Mouse (Mus musculus) forebrain, embryonic 11.5 days (tissue): ENCODE measurements around the gene Gpr19. TPM values are rescaled to one million over a fixed set of nuclear protein-coding genes. Genes with fewer than 3 reads are reported as not detected.
A peak's percentile ranks its signal among the peaks of the same experiment; 100 is the strongest.

Source experiments
- ATAC-seq: fragments of 200-750 bp; cut with Nextera tagmentation; replicated peaks from 2 replicates; pipeline ENCODE4 v1.8.0; 2017; ENCODE audit warnings: moderate TSS enrichment; ENCODE audit not compliant: low FRiP score
- DNase-seq: peaks from one replicate; pipeline ENCODE4 v3.0.0-alpha.2; 2017; ENCODE audit warnings: low spot score
- H3K27ac ChIP-seq: fragments of 300-500 bp; sonication (generic); 2 replicates; pipeline ENCODE4 v1.5.1; 2014; ENCODE audit warnings: low read depth, low read length
- H3K27me3 ChIP-seq: fragments of 300-500 bp; sonication (generic); 2 replicates; pipeline ENCODE4 v1.6.1; 2014; ENCODE audit warnings: mild to moderate bottlenecking, low read length, mixed read lengths; ENCODE audit not compliant: control insufficient read depth, insufficient read depth
- H3K36me3 ChIP-seq: fragments of 300-500 bp; sonication (generic); 2 replicates; pipeline ENCODE4 v1.6.1; 2014; ENCODE audit warnings: mild to moderate bottlenecking, low read length, moderate library complexity, mixed read lengths; ENCODE audit not compliant: control insufficient read depth, insufficient read depth
- H3K4me1 ChIP-seq: fragments of 300-500 bp; sonication (generic); replicated peaks from 2 replicates; pipeline ENCODE4 v1.6.1; 2014; ENCODE audit warnings: low read length, mixed read lengths; ENCODE audit not compliant: control insufficient read depth, insufficient read depth
- H3K4me2 ChIP-seq: fragments of 300-500 bp; sonication (generic); 2 replicates; pipeline ENCODE4 v1.6.1; 2014; ENCODE audit warnings: low read depth, mild to moderate bottlenecking, low read length, moderate library complexity, mixed read lengths; ENCODE audit not compliant: severe bottlenecking
- H3K4me3 ChIP-seq: fragments of 300-500 bp; sonication (generic); 2 replicates; pipeline ENCODE4 v1.5.1; 2014; ENCODE audit warnings: low read depth, low read length
- H3K9ac ChIP-seq: fragments of 300-500 bp; sonication (generic); 2 replicates; pipeline ENCODE4 v1.6.1; 2014; ENCODE audit warnings: low read length
- H3K9me3 ChIP-seq: fragments of 300-500 bp; sonication (generic); 2 replicates; pipeline ENCODE4 v1.6.1; 2016; ENCODE audit warnings: low read length, mixed read lengths; ENCODE audit not compliant: control insufficient read depth
- WGBS: fragments of 180-500 bp; shearing (Covaris S2); extraction: QIAGEN DNeasy Blood & Tissue Kit; methylation state at CpG from one replicate; pipeline ENCODE4 v1.1.7; 2014; 5-methylcytosine and 5-hydroxymethylcytosine counted together
- polyA plus RNA-seq: library from polyadenylated mRNA; unstranded; fragments of >200 nt; fragmentation: Nextera tagmentation; extraction: Ambion mirVana; gene quantifications from 2 replicates; pipeline ENCODE4 v1.2.1, GENCODE M21; 2014

Gpr19 gene
- polyA plus RNA-seq, 1 experiment from 2014 or later, result 31.2 TPM

- DNase-seq, result no peak
- Histone ChIP-seq H3K27me3 (no peaks in the 10 kb centered on the region), H3K9me3 (no peaks in the 10 kb centered on the region), H3K9ac (no peak overlapping the region), H3K36me3 (no peaks in the 10 kb centered on the region), H3K27ac (no peak overlapping the region), H3K4me1 (no peaks in the 10 kb centered on the region), H3K4me2 (no peak overlapping the region), H3K4me3 (no peak overlapping the region)
- ATAC-seq, result no peak
- WGBS, result 90% methylated on average over 4 of the region's 4 CpGs
Measured at GRCm38 (mm10) chr6:134903368-134903767, 5.0 kb upstream of the Gpr19 start.

- Histone ChIP-seq H3K27me3 (no peaks in the 10 kb centered on the region), H3K4me3 (peak overlapping the region; percentile 60), H3K27ac (peak overlapping the region; percentile 100), H3K9me3 (no peaks in the 10 kb centered on the region), H3K9ac (peak overlapping the region; percentile 92), H3K36me3 (no peaks in the 10 kb centered on the region), H3K4me1 (peaks cover 4% of the 10 kb centered on the region; the same call in 1 of the 2 replicates), H3K4me2 (peak overlapping the region; percentile 73)
- DNase-seq, result peak; percentile 99
- ATAC-seq, result peak; percentile 92
- WGBS, result 1% methylated on average over 38 of the region's 38 CpGs
Measured at GRCm38 (mm10) chr6:134897443-134898094, 809 bp downstream of the Gpr19 start.

- DNase-seq (no peak), ATAC-seq (no peak)
- H3K27me3 ChIP-seq, result no peaks in the 10 kb centered on the region
- H3K4me3 ChIP-seq, result peak overlapping the region; percentile 60
- no peaks in the 10 kb centered on the region for H3K36me3 ChIP-seq
- peak overlapping the region; percentile 73 for H3K4me2 ChIP-seq
- peaks cover 4% of the 10 kb centered on the region; the same call in 1 of the 2 replicates for H3K4me1 ChIP-seq
- no peak overlapping the region for H3K27ac ChIP-seq
- WGBS, result 68% methylated on average over 15 of the region's 15 CpGs
- peak overlapping the region; percentile 92 for H3K9ac ChIP-seq
- H3K9me3 ChIP-seq, result no peaks in the 10 kb centered on the region
Measured at GRCm38 (mm10) chr6:134896570-134897436, 1.6 kb downstream of the Gpr19 start.

GRCm38 (mm10) chr6:134890436-134890835, 7.9 kb downstream of the Gpr19 start:
- DNase-seq (no peak), ATAC-seq (no peak)
- WGBS, result 83% methylated on average over 7 of the region's 7 CpGs
- Histone ChIP-seq H3K9ac (no peak overlapping the region), H3K4me2 (no peak overlapping the region), H3K4me1 (peaks cover 10% of the 10 kb centered on the region), H3K36me3 (no peaks in the 10 kb centered on the region), H3K27ac (no peak overlapping the region), H3K4me3 (no peak overlapping the region), H3K9me3 (no peaks in the 10 kb centered on the region), H3K27me3 (no peaks in the 10 kb centered on the region)

- DNase-seq, result no peak
- Histone ChIP-seq H3K9ac (no peak overlapping the region), H3K36me3 (no peaks in the 10 kb centered on the region), H3K27me3 (no peaks in the 10 kb centered on the region), H3K27ac (no peak overlapping the region), H3K4me2 (no peak overlapping the region), H3K4me3 (no peak overlapping the region), H3K9me3 (no peaks in the 10 kb centered on the region), H3K4me1 (peaks cover 10% of the 10 kb centered on the region)
- no peak for ATAC-seq
- 92% methylated on average over 1 of the region's 1 CpGs for WGBS
Measured at GRCm38 (mm10) chr6:134889763-134890162, 8.6 kb downstream of the Gpr19 start.

- Histone ChIP-seq H3K27me3 (no peaks in the 10 kb centered on the region), H3K4me3 (peak overlapping the region; percentile 62), H3K36me3 (no peaks in the 10 kb centered on the region), H3K4me2 (peak overlapping the region; percentile 64), H3K9ac (peak overlapping the region; percentile 35), H3K9me3 (no peaks in the 10 kb centered on the region), H3K27ac (peak overlapping the region; percentile 94), H3K4me1 (peaks cover 10% of the 10 kb centered on the region)
- DNase-seq, result peak; percentile 64
- ATAC-seq, result peak; percentile 81
- WGBS, result 1% methylated on average over 4 of the region's 4 CpGs
Measured at GRCm38 (mm10) chr6:134888563-134889017, 9.8 kb downstream of the Gpr19 start.

- ATAC-seq (peak; percentile 91), DNase-seq (peak; percentile 88)
- Histone ChIP-seq H3K27ac (peak overlapping the region; percentile 94), H3K9me3 (no peaks in the 10 kb centered on the region), H3K27me3 (no peaks in the 10 kb centered on the region), H3K4me1 (peaks cover 10% of the 10 kb centered on the region), H3K9ac (peak overlapping the region; percentile 75), H3K36me3 (peaks cover 1% of the 10 kb centered on the region; the same call in 1 of the 2 replicates), H3K4me2 (peak overlapping the region; percentile 64), H3K4me3 (peak overlapping the region; percentile 62)
- 1% methylated on average over 10 of the region's 10 CpGs for WGBS
Measured at GRCm38 (mm10) chr6:134887711-134888449, 10.5 kb downstream of the Gpr19 start.

GRCm38 (mm10) chr6:134887008-134887407, 11.4 kb downstream of the Gpr19 start:
- peak overlapping the region; percentile 75 for H3K9ac ChIP-seq
- H3K27me3 ChIP-seq, result no peaks in the 10 kb centered on the region
- no peaks in the 10 kb centered on the region for H3K9me3 ChIP-seq
- ATAC-seq (no peak), DNase-seq (no peak)
- H3K4me3 ChIP-seq, result peak overlapping the region; percentile 62
- peaks cover 10% of the 10 kb centered on the region for H3K4me1 ChIP-seq
- H3K27ac ChIP-seq, result no peak overlapping the region; the same call in 1 of the 2 replicates
- H3K4me2 ChIP-seq, result peak overlapping the region; percentile 64
- H3K36me3 ChIP-seq, result peaks cover 4% of the 10 kb centered on the region; the same call in 1 of the 2 replicates
- 27% methylated on average over 5 of the region's 5 CpGs for WGBS
